21 mouse cellular contexts compared by ENCODE assay signal in genomic region chr3:14863922-14864321, GRCm38 (mm10). TPM values are rescaled to one million over a fixed set of nuclear protein-coding genes. Genes with fewer than 3 reads are reported as not detected.
DNase-seq lines count a peak whose midpoint lies in the region; ATAC-seq and TF ChIP-seq lines count a peak whose summit lies in the region.
"Had no signal": no experiment of that assay in that cellular context is flagged by ENCODE, and none has a peak within 500 bp of the region (broad histone marks: within the 10 kb centered on the region; RNA-seq: fewer than 3 reads in every experiment).

No protein-coding gene starts in this region.

- no peak overlapping the region for H3K27ac ChIP-seq in hindbrain, postnatal 0 days
- H3K27ac ChIP-seq in hindbrain, embryonic 13.5 days: no peak overlapping the region
- 0 out of 2 replicates have a peak overlapping the region, but pooled peaks have one; percentile 90 for H3K27ac ChIP-seq in midbrain, embryonic 10.5 days (replicated peaks)
- H3K27ac ChIP-seq in midbrain, embryonic 14.5 days (replicated peaks; ENCODE audit: low read depth, low read length): no peak overlapping the region
- peak overlapping the region; percentile 39; the same call in 1 of the 2 replicates for H3K27ac ChIP-seq in liver, postnatal 0 days (ENCODE audit: low read depth)
- H3K27ac ChIP-seq: embryonic facial prominence, embryonic 12.5 days; forebrain, embryonic 15.5 days; heart, adult 2 months; heart, embryonic 15.5 days; hindbrain, embryonic 15.5 days had no signal

- no peaks in the 10 kb centered on the region for H3K9me3 ChIP-seq in hindbrain, postnatal 0 days (ENCODE audit: low read length)
- H3K9me3 ChIP-seq in hindbrain, embryonic 13.5 days: no peaks in the 10 kb centered on the region
- no peaks in the 10 kb centered on the region for H3K9me3 ChIP-seq in midbrain, embryonic 10.5 days (replicated peaks)
- no peaks in the 10 kb centered on the region for H3K9me3 ChIP-seq in midbrain, embryonic 14.5 days (ENCODE audit: control insufficient read depth, low read length)
- no peaks in the 10 kb centered on the region for H3K9me3 ChIP-seq in liver, postnatal 0 days (ENCODE audit: low read length)
- H3K9me3 ChIP-seq: embryonic facial prominence, embryonic 12.5 days; forebrain, embryonic 15.5 days; heart, embryonic 15.5 days; hindbrain, embryonic 10.5 days; hindbrain, embryonic 15.5 days had no signal

- peak overlapping the region; percentile 98; the same call in 1 of the 2 replicates for H3K4me2 ChIP-seq in hindbrain, postnatal 0 days (ENCODE audit: low read depth, low read length)
- no peak overlapping the region for H3K4me2 ChIP-seq in hindbrain, embryonic 13.5 days
- no peak overlapping the region for H3K4me2 ChIP-seq in midbrain, embryonic 14.5 days (ENCODE audit: low read length)
- H3K4me2 ChIP-seq in liver, postnatal 0 days (ENCODE audit: low read depth, low read length): peak overlapping the region; percentile 81

- DNase-seq in adrenal gland, postnatal 14 days: peak; percentile 38
- no peak for DNase-seq in adrenal gland, postnatal 25 days
- DNase-seq in hindbrain, postnatal 0 days (ENCODE audit: low spot score): no peak
- DNase-seq in midbrain, embryonic 10.5 days (ENCODE audit: low spot score): no peak
- no peak for DNase-seq in midbrain, embryonic 14.5 days
- no peak for DNase-seq in liver, postnatal 0 days
- DNase-seq in ovary, postnatal 14 days (ENCODE audit: low spot score): no peak
- DNase-seq: cerebellum, adult 11-12 months; cerebellum, adult 9-10 months; cerebellum, postnatal 25 days; gastrocnemius, postnatal 14 days; heart, adult 2 months had no signal

- no peak for TF ChIP-seq EP300 in liver, postnatal 0 days (IDR thresholded peaks at IDR 0.05; ENCODE audit: low read depth)

- peaks cover 6% of the 10 kb centered on the region; the same call in 1 of the 2 replicates for H3K4me1 ChIP-seq in hindbrain, postnatal 0 days (ENCODE audit: insufficient read depth, low read length)
- peaks cover 16% of the 10 kb centered on the region for H3K4me1 ChIP-seq in hindbrain, embryonic 13.5 days (replicated peaks)
- H3K4me1 ChIP-seq in midbrain, embryonic 10.5 days: peaks cover 25% of the 10 kb centered on the region
- peaks cover 6% of the 10 kb centered on the region; the same call in 1 of the 2 replicates for H3K4me1 ChIP-seq in midbrain, embryonic 14.5 days (ENCODE audit: control insufficient read depth, insufficient read depth, low read length)
- 0 out of 2 replicates have a peak, but pooled peaks cover 6% of the 10 kb centered on the region for H3K4me1 ChIP-seq in liver, postnatal 0 days (ENCODE audit: insufficient read depth)

- no peak overlapping the region for H3K9ac ChIP-seq in hindbrain, postnatal 0 days (replicated peaks; ENCODE audit: low read length)
- H3K9ac ChIP-seq in hindbrain, embryonic 13.5 days: no peak overlapping the region
- H3K9ac ChIP-seq in midbrain, embryonic 14.5 days (replicated peaks; ENCODE audit: low read length): no peak overlapping the region
- no peak overlapping the region for H3K9ac ChIP-seq in liver, postnatal 0 days (replicated peaks)
- H3K9ac ChIP-seq: heart, embryonic 15.5 days had no signal

- 88% methylated on average over 2 of the region's 2 CpGs for WGBS in hindbrain, postnatal 0 days
- 96% methylated on average over 2 of the region's 2 CpGs for whole genome bisulfite sequencing in hindbrain, embryonic 13.5 days
- WGBS in midbrain, embryonic 10.5 days: 95% methylated on average over 2 of the region's 2 CpGs
- 92% methylated on average over 2 of the region's 2 CpGs for WGBS in midbrain, embryonic 14.5 days
- 59% methylated on average over 2 of the region's 2 CpGs for WGBS in liver, postnatal 0 days (ENCODE audit: insufficient replicate concordance)

- ATAC-seq in hindbrain, postnatal 0 days: no peak
- ATAC-seq in hindbrain, embryonic 13.5 days (ENCODE audit: low FRiP score): no peak
- no peak for ATAC-seq in midbrain, embryonic 14.5 days (ENCODE audit: low FRiP score, low TSS enrichment)
- peak; percentile 74 for ATAC-seq in liver, postnatal 0 days
- ATAC-seq: inflammation-experienced regulatory T-cells, adult 6 months had no signal

- H3K4me3 ChIP-seq in hindbrain, postnatal 0 days (ENCODE audit: low read length): no peak overlapping the region
- no peak overlapping the region for H3K4me3 ChIP-seq in hindbrain, embryonic 13.5 days
- H3K4me3 ChIP-seq in midbrain, embryonic 10.5 days: no peak overlapping the region
- H3K4me3 ChIP-seq in midbrain, embryonic 14.5 days (replicated peaks; ENCODE audit: low read depth, low read length): no peak overlapping the region
- peak overlapping the region; percentile 45 for H3K4me3 ChIP-seq in liver, postnatal 0 days (ENCODE audit: low read depth, low read length)
- H3K4me3 ChIP-seq: heart, adult 2 months had no signal

- TF ChIP-seq CTCF in hindbrain, postnatal 0 days (IDR thresholded peaks at IDR 0.05; ENCODE audit: low read depth): no peak
- TF ChIP-seq CTCF in liver, postnatal 0 days (IDR thresholded peaks at IDR 0.05; ENCODE audit: low read depth): no peak

- H3K27me3 ChIP-seq in hindbrain, postnatal 0 days (ENCODE audit: insufficient read depth, low read length): no peaks in the 10 kb centered on the region
- H3K27me3 ChIP-seq in hindbrain, embryonic 13.5 days: 0 out of 2 replicates have a peak, but pooled peaks cover 4% of the 10 kb centered on the region
- H3K27me3 ChIP-seq in midbrain, embryonic 10.5 days (ENCODE audit: low read depth, poor library complexity, severe bottlenecking): no peaks in the 10 kb centered on the region; the same call in 1 of the 2 replicates
- H3K27me3 ChIP-seq in midbrain, embryonic 14.5 days (ENCODE audit: control insufficient read depth, insufficient read depth, low read length): no peaks in the 10 kb centered on the region
- H3K27me3 ChIP-seq in liver, postnatal 0 days (ENCODE audit: insufficient read depth, low read length): no peaks in the 10 kb centered on the region
- H3K27me3 ChIP-seq: embryonic facial prominence, embryonic 12.5 days; forebrain, embryonic 15.5 days; heart, embryonic 15.5 days; hindbrain, embryonic 15.5 days had no signal

- no peaks in the 10 kb centered on the region for H3K36me3 ChIP-seq in hindbrain, postnatal 0 days (ENCODE audit: insufficient read depth, low read length)
- no peaks in the 10 kb centered on the region for H3K36me3 ChIP-seq in hindbrain, embryonic 13.5 days
- H3K36me3 ChIP-seq in midbrain, embryonic 10.5 days: no peaks in the 10 kb centered on the region
- H3K36me3 ChIP-seq in midbrain, embryonic 14.5 days (ENCODE audit: control insufficient read depth, insufficient read depth, low read length): no peaks in the 10 kb centered on the region
- H3K36me3 ChIP-seq in liver, postnatal 0 days (replicated peaks; ENCODE audit: insufficient read depth, low read length): no peaks in the 10 kb centered on the region
- H3K36me3 ChIP-seq: embryonic facial prominence, embryonic 12.5 days; forebrain, embryonic 15.5 days; heart, embryonic 15.5 days; hindbrain, embryonic 10.5 days; hindbrain, embryonic 15.5 days had no signal

RNA-seq across cellular contexts. Expression of gene Car3, which starts 0.6 kb away (rescaled TPM):
- 928 and 1,198 TPM in 2 replicates for total RNA-seq in adrenal gland, postnatal 14 days (2021)
- 710 and 875 TPM in 2 replicates for total RNA-seq in adrenal gland, postnatal 25 days (2021)
- total RNA-seq in hindbrain, postnatal 0 days (2014; rRNA removed): 0.99 and 5.4 TPM in 2 replicates
- 3.2 and 3.9 TPM in 2 replicates for polyA plus RNA-seq in hindbrain, postnatal 0 days (2015; fragmentation: Nextera tagmentation; extraction: Ambion mirVana)
- 1.1 and 1.4 TPM in 2 replicates for polyA plus RNA-seq in hindbrain, embryonic 13.5 days (2015; fragmentation: Nextera tagmentation; extraction: Ambion mirVana)
- polyA plus RNA-seq in midbrain, embryonic 10.5 days (2016; fragmentation: Nextera tagmentation; extraction: Ambion mirVana): 5.5 and 6.1 TPM in 2 replicates
- polyA plus RNA-seq in midbrain, embryonic 14.5 days (2014; fragmentation: Nextera tagmentation; extraction: Ambion mirVana): 1.2 and 1.8 TPM in 2 replicates
- 38.8 and 39.0 TPM in 2 replicates for polyA plus RNA-seq in liver, postnatal 0 days (2015; fragmentation: Nextera tagmentation; extraction: Ambion mirVana)
- polyA plus RNA-seq: inflammation-experienced regulatory T-cells, adult 6 months had no signal

RNA-seq across cellular contexts. Expression of gene Car2, which starts 22.2 kb away (rescaled TPM):
- total RNA-seq in adrenal gland, postnatal 14 days (2021): 38.2 and 51.7 TPM in 2 replicates
- total RNA-seq in adrenal gland, postnatal 25 days (2021): 33.1 and 41.1 TPM in 2 replicates
- total RNA-seq in hindbrain, postnatal 0 days (2014; rRNA removed): 79.6 and 124 TPM in 2 replicates
- 89.4 and 102 TPM in 2 replicates for polyA plus RNA-seq in hindbrain, postnatal 0 days (2015; fragmentation: Nextera tagmentation; extraction: Ambion mirVana)
- polyA plus RNA-seq in hindbrain, embryonic 13.5 days (2015; fragmentation: Nextera tagmentation; extraction: Ambion mirVana): 29.6 and 31.4 TPM in 2 replicates
- polyA plus RNA-seq in midbrain, embryonic 10.5 days (2016; fragmentation: Nextera tagmentation; extraction: Ambion mirVana): 86.4 and 89.7 TPM in 2 replicates
- 10.4 and 18.8 TPM in 2 replicates for polyA plus RNA-seq in midbrain, embryonic 14.5 days (2014; fragmentation: Nextera tagmentation; extraction: Ambion mirVana)
- 901 and 980 TPM in 2 replicates for polyA plus RNA-seq in liver, postnatal 0 days (2015; fragmentation: Nextera tagmentation; extraction: Ambion mirVana)

RNA-seq across cellular contexts. Expression of gene Car1, which starts 55.8 kb away (rescaled TPM):
- total RNA-seq in adrenal gland, postnatal 14 days (2021): 1.9 and 2.7 TPM in 2 replicates
- not detected in 2 replicates for total RNA-seq in adrenal gland, postnatal 25 days (2021)
- total RNA-seq in hindbrain, postnatal 0 days (2014; rRNA removed): not detected in 2 replicates
- 0.13 and 0.30 TPM in 2 replicates for polyA plus RNA-seq in hindbrain, postnatal 0 days (2015; fragmentation: Nextera tagmentation; extraction: Ambion mirVana)
- polyA plus RNA-seq in hindbrain, embryonic 13.5 days (2015; fragmentation: Nextera tagmentation; extraction: Ambion mirVana): not detected in 2 replicates
- 0.15 TPM in 1 of 2 replicates, not detected in the other for polyA plus RNA-seq in midbrain, embryonic 10.5 days (2016; fragmentation: Nextera tagmentation; extraction: Ambion mirVana)
- not detected in 2 replicates for polyA plus RNA-seq in midbrain, embryonic 14.5 days (2014; fragmentation: Nextera tagmentation; extraction: Ambion mirVana)
- polyA plus RNA-seq in liver, postnatal 0 days (2015; fragmentation: Nextera tagmentation; extraction: Ambion mirVana): 74.1 and 78.4 TPM in 2 replicates
- total RNA-seq: gastrocnemius, postnatal 14 days; heart, adult 2 months; heart, postnatal 25 days had no signal
- polyA plus RNA-seq: brain, embryonic 14.5 days; forebrain, embryonic 15.5 days; hindbrain, embryonic 10.5 days; hindbrain, embryonic 15.5 days; inflammation-experienced regulatory T-cells, adult 6 months had no signal

Comparison
In these comparisons a context has a peak if more than half of its experiments do, and no peak if none do; other contexts are left out.
1. H3K27ac ChIP-seq: peak in midbrain, embryonic 10.5 days (single experiment) and liver, postnatal 0 days (single experiment); none in hindbrain, postnatal 0 days (single experiment), hindbrain, embryonic 13.5 days (single experiment) and midbrain, embryonic 14.5 days (single experiment).
2. H3K4me2 ChIP-seq: peak in hindbrain, postnatal 0 days (single experiment) and liver, postnatal 0 days (single experiment); none in hindbrain, embryonic 13.5 days (single experiment) and midbrain, embryonic 14.5 days (single experiment).
3. RNA of gene Car1, which starts 55.8 kb away (polyA plus RNA-seq): 74.1 to 78.4 TPM in liver, postnatal 0 days; 0.13 to 0.30 TPM in hindbrain, postnatal 0 days, not detected in hindbrain, embryonic 13.5 days, 0.15 TPM in midbrain, embryonic 10.5 days and not detected in midbrain, embryonic 14.5 days; every median in the first group is over 10 times any median in the second.